Mouse (Mus musculus): ENCODE data around the gene Znfx1.
"Not testable (repeated sequence)": the region's sequence is repeated elsewhere in the genome, so short reads cannot be mapped to it uniquely, and the experiment has no call there.

The Znfx1 gene

GRCm38 (mm10) chr2:167048698-167049358 lies 14.0 kb downstream of the Znfx1 start:
- no peak for DNase-seq

GRCm38 (mm10) chr2:167048223-167048622 lies 14.6 kb downstream of the Znfx1 start:
- DNase-seq: no peak

- no peak for DNase-seq
Measured at GRCm38 (mm10) chr2:167043400-167044121, 19.3 kb downstream of the Znfx1 start.

DNA sequence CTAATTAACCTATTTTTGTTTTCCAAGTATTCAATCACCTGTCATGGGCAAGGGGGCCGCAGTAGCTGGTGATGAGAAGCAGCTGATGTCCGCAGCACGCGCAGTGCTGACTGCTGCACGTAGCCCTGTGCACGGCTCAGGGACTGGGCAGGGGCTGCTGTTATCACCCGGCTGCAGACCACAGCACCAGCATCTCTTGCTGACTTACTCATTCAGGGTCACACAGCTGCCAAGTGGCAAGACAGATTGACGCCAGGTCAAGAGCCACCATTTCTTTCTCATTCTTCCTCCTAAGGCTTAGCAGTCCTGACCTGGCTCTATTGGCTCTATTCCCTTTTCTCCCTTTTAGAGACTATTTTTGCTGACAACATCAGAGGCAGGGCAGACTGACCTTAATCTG lies 23.4 kb downstream of the Znfx1 start:
- DNase-seq: no peak

- no peak for DNase-seq
Measured at GRCm38 (mm10) chr2:167038716-167039115, 24.1 kb downstream of the Znfx1 start.

- DNase-seq: no peak
Measured at GRCm38 (mm10) chr2:167038297-167038696, 24.5 kb downstream of the Znfx1 start.

- no peak for DNase-seq
Measured at GRCm38 (mm10) chr2:167037710-167038109, 25.1 kb downstream of the Znfx1 start.

DNA sequence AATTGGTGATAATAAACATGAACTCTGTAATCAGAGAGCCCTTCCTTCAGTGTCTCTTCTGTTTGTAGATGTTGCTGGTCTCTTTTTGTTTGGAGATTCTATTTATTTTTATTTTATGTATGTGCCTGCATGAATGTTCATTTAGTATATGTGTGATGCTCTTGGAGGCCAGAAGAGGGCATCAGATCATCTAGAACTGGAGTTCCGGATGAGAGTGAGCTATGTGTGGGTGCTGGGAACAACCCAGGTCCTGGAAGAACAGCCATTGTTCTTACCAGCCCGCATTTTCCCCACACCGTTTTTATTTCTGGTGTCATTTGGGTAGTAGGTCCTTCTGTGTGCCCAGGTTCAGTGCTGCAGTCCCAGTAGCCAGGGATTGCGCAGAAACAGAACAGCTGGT lies 32.3 kb downstream of the Znfx1 start:
- no peak for DNase-seq

GRCm38 (mm10) chr2:167028553-167028952 lies 34.3 kb downstream of the Znfx1 start:
- DNase-seq: no peak

DNA sequence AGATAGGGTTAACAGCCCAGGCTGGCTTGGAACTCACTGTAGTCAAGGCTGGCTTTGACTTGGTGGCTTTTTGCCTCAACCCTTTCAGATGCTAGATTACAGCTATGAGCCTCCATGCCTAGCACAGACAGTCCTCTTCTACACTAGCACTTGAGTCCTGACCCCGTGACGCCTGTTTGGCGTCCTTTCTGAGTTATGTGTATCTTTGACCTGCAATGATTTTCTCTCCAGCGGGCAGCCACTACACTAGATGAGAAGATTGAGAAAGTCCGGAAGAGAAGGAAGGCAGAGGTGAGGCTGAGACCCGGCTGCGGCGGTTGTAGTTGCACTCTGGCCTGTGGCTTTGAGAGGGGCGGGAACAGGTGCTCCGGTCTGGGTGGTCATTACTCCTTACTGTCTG lies 43.4 kb downstream of the Znfx1 start:
- DNase-seq: no peak

DNA sequence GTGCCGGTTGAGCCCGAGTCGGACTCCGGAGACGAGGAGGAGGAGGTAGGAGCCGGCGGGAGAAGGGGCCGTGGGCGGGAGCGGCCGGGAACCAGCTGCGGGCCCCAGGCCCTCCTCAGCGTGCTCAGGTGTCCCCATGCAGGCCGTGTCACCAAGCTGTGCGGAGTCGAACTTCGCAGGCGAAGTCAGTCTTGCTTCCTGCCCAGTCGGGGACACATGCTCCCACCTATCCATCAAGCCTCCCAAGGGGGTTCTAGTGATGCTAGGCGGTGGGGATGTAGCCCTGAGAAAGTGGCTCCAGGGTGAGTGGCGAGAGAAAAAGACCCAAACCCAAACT lies 47.5 kb downstream of the Znfx1 start:
- DNase-seq: no peak

- DNase-seq: peak; percentile 95 to 96
Measured at GRCm38 (mm10) chr2:167014702-167015381, 48.0 kb downstream of the Znfx1 start, which contains the start of gene Ddx27. Gene Ddx27 (plus strand): TSS chr2:167015193.

DNA sequence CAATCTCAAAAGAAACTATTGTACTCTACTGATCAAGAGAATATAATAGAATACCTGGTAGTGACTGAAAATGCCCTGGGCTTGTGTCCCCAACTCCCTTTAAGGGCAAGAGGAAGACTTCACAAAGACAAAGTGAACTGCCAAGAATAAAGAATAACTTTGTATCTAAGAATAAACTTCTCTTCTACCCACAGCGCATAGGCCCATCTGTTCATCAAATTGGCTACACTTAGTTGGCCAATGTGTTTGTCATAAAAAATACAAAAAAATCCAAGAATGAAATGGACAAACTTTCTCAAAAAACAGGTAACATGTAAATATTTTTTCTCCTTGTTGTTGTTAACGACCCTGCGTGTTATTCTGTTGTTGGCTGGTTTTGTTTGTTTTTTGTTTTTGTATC lies 52.3 kb downstream of the Znfx1 start:
- DNase-seq: no peak

DNA sequence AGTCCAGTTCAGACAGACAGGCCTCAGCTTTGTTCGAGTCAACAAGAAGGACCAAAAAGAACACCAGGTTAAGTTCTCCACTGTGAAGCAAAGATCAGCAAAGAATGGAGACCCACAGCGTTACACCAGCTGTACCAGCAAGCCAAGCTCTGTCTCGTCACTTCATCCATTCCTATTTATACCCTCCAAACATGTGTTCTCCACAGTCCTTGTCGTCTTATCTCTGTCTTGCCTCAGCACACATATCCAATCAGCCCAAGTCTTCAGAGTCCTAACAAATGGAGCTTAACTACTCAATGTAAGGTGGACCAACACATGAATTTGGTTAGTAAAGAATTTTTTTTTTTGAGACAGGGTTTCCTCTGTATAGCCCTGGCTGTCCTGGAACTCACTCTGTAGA lies 53.3 kb downstream of the Znfx1 start:
- no peak for DNase-seq

GRCm38 (mm10) chr2:167007565-167007964 lies 55.2 kb downstream of the Znfx1 start:
- DNase-seq: not testable (repeated sequence)

- DNase-seq: no peak
Measured at GRCm38 (mm10) chr2:167007001-167007491, 55.8 kb downstream of the Znfx1 start.

DNA sequence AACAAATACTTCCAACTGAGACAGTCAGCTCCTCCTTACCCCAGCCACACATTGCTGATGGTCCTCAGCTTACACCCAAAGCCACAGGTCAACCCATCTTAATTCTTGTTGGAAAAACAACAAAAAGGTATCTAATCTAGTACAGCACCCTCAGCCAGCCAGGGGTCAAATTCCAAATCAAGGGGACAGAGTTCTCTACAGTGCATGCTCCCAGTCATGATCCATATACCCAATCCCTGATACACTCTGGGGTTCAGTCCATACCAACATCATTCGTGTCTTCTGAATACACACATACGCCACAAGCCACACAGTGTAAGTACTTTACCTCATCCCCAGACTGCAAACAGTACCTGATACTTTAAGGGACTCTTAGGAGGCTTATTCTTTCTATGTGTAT lies 56.5 kb downstream of the Znfx1 start:
- DNase-seq: no peak

DNA sequence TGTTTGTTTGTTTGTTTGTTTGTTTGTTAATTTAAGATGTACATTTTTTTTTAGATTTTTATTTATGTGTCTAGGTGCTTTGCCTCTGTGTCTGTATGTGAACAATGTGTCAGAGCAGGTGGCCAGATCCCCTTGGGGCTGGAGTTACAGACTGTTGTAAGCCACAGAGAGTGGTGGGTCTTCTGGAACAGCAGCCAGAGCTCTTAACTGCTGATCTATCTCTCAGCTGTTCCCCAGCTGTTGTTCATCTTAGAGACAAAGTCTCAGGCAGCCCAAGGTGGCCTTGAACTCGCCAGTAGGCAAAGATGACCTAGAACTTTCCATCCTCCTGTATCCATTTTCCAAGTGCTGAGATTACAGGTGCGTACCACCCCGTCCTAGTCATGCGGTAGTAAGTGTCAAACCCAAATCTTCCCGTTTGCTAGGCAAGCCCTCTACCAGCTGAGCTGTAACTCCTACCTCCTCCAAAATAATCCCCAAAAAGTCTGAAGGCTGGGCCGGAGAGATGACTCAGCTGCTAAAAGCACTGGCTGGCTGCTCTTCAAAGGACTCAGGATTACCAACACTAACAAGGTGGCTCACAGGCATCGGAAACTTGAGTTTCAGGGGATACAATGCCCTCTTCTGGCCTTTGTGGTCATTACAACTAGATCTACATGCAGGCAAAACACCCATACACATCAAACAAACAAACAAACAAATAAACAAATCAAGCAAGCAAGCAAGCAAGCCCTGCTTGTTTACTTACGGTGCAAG lies 58.5 kb downstream of the Znfx1 start:
- DNase-seq: peak; percentile 45 to 57

- DNase-seq: no peak
Measured at GRCm38 (mm10) chr2:167001486-167001885, 61.3 kb downstream of the Znfx1 start.

DNA sequence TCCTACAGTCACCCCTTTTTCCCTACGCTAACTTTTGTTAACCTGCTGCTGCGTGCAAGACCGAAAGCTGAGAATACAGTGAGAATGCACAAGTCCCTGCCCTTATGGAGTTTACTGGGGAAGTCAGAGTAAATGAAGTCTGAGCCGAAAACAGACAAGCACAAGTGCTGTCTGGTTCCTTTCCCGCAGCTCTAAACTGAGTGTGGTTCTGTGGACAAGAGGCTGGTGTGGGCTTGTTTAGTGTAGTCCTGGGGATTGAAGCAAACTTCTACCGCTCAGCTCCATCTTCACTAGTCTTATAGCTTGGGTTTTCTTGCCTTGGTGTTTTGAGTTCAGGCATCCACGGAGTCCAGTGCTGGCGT lies 66.3 kb downstream of the Znfx1 start:
- no peak for DNase-seq

DNA sequence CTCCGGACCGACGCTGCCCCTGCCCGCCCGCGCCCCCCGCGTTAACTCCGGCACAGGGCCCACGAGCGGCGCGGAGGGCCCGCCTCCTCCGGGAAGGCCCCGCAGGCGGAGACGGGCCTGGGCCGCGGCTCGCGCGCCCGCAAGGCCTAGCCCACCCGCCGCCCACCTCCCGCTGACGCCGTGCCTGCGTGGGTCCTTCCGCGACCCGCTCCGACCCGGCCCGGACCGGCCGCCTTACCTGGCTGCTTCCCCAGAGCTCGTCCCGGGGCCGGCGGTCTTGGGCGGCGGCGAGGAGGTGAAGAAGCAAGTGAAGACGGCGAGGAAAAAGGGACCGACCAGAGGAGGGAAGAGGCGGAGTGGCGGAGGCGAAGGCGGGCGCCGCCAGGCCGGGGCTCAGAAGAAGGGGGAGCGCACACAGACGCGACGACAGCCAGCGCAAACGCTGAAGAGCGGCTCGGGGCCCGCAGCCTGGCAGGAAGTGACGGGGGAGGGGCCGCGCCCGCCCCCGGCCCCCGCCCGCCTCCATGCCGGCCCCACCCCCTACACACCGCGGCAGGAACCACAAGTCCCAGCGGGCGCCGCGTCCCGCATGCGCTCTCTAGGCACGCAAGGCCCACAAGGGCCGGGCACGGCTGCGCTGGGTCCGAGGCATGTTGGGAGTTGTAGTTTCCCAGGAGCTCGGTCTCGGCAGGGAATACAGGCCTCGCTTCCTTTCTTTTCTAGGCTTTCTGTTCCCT lies 66.9 kb downstream of the Znfx1 start, which contains the start of gene Stau1:
Gene Stau1, minus strand, starts transcription at position 504 of the 737 bp plus-strand sequence.
- peak; percentile 96 to 98 for DNase-seq
